Mouse (Mus musculus) adipocyte (in vitro differentiated cells): ENCODE results near the gene Hdac5.

Experiments used
- DNase-seq: peaks from one replicate; pipeline ENCODE4 v3.0.0-alpha.2; 2016; ENCODE audit warnings: low spot score

Hdac5 gene

DNA sequence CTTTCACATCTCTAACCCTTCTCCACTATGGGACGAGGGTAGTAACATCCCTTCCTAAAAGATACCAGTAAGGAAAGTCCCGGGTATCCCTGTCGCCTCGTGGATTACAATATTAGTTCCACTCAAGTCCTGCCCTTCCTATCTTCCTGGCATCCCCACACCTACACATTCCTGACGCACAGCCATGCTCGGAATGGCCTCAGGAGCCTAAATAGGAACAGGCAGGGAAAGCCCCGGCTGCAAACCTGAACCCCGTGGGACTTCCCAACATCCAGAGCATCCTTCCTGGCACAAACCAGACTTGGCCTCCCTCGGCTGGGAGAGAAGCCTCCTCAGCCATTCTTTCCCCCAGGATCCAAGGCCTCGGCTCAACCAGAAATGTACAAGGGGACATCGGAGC lies 14.5 kb downstream of the Hdac5 start:
- no peak for DNase-seq

DNA sequence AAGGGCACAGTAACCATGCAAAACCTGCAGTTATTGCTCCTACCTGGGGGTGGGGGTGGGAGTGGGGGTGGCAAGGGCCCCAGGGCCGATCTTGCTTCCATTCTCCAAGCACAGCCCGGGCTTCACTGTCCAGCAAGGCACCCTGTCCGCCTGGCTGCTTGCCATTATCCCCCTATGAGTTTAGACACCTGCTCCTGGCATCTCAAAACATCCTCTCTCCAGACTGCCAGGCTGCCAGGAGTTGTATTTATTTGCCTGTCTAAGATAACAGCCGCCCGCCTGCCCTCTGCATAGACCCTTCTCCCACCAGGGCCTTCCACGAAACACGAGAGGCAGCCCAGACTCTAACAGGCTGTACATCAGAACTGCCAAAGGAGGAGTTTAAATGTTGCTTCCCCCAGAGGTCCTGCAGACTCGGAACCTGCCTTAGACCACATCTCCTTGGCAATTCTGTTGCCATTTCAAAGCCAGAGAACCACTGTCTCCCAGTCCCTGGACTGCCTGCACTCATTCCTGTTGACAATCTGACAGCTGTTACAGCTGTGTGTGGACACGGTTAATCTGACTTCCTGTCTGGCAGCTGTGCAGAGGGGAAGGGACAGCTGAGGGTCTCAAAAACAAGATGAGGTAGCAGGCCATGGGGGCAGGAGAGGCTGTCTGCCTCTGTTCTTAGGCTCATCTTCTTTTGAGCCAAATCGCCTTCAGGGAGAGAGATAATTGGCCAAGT lies 15.4 kb downstream of the Hdac5 start:
- DNase-seq, result no peak

DNA sequence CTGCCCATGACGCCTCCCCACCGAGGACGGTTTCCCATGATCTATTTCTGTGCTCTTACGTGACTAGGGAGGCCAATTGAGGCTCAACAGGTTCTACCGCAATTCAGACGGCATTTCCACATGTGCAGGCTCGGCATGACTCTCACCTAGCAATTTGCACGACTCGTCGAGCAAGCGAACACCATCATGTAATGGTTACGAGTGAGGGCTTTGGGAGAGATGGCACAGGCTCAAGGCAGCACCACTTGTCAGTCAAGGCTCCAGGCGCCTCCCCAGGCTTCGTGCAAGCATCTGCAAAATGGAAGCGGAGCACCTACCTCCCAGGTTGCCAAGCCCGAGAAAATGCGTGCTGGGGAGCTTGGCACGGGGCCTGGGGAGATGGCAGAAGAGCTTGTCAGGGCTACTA lies 18.0 kb downstream of the Hdac5 start:
- DNase-seq, result no peak

DNA sequence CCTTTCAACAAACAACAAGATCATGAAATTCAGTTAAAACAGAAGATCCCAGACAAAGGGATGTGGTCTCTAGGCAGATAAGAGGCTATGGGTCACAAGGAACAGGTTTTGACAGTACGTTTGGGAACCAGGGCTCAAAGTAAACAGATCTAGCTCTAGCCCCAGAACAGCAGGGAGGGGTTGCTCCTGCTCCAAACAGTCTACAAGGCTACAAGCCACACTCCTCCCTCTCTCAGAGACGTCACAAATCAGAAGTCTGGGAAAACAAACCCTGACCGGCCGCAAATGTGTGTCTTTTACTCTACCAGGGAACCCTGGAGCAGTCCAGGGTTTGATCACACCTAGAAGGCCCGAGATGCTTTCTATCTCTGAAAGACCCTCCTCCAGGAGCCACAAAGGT lies 19.0 kb downstream of the Hdac5 start:
- no peak for DNase-seq

DNA sequence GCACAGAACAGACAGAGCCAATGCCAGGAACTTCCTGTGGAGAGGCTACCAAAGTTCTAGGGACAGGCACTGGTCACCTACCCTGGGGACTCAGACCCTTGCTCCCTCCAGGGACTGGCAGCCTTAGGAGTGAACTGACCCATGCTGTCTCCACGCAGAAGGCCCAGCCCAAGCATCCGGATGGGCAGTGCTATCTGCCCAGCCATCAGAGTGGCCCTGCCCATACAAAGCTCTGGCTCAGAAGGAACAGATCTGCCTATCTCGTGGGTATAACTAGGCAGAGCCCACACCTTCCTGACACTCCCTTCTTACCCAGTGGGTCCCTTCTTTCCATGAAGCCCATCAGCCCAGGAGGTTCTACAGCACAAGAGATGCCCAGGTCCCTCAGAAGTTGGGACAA lies 19.8 kb downstream of the Hdac5 start:
- DNase-seq, result no peak

DNA sequence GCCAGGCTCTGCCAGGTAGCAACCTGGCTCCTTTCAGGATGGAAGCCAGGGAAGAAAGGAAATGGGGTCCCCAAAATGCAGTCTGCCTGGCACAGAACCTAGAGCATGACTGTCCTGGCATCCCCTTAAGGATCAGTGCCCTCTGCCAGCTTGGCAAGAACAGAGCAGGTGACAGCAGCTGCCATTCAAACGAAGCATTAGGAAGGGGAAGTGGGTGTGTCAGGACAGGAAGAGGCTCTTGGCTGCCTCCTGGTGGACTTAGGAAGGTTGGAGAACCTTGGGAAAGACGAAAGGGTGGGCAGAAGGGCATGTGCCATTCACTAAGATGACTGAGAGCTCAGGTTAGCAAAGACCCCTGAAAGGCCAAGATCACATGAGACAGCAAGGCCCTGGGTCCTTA lies 20.2 kb downstream of the Hdac5 start:
- no peak for DNase-seq

DNA sequence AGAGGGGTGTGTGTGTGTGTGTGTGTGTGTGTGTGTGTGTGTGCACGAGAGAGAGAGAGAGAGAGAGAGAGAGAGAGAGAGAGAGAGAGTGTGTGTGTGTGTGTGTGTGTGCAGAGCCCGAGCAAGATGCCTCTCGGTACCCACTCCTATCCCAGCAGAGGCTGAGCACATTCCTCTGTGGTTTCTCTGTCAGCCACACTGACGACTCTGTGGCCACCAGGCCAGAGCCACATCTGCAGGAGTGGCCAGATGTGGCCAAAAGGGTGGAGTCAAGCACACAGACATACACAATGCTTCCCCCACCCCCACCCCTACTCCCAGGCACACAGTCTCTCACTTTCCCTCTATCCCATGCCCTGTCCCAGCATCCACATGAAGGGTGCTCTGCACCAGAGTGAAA lies 21.1 kb downstream of the Hdac5 start:
- no peak for DNase-seq

DNA sequence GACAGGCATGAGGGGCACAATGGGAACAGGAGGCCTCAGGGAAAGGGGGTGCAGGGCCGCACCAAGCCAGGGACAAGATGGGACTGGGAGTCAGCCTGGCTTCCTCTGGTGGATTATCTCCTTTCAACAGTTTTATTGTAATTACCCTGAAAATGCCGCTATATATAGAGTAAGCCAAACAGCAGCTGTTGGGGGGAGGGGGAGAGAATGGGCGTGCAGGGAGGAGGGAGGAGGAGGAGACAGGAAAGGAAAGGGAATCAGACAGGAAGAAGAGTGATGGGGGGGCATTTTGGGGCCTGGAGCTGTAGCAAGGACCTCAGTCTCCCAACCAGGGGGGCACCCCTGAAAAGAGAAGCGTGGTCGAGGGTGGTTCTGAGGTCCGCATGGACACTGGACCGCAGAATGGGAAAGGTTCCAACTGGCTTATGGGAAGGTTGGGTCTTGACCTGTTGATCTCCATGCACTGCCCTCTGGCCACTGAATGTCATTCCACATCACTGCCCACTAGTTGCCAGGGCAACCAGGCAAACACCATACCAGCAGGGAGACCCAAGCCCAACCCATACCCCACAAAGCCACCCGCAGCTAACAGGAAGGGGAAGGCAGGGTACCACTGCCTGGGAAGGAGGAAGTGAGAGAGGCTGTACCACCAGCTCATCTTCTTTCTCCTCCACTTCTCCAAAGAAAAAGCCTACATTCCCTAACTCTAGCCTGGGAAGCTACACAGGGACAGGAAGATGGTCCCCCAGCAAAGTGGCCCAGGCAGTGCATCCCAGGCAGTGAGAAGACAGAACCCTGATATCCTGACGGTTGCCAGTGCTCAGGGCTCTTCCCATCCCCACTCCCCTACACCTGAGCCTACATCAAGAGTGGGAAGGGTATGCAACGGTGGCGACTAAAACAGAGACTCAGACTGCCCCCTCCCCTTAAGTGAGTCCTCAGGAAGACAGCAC lies 21.9 kb downstream of the Hdac5 start:
- no peak for DNase-seq

DNA sequence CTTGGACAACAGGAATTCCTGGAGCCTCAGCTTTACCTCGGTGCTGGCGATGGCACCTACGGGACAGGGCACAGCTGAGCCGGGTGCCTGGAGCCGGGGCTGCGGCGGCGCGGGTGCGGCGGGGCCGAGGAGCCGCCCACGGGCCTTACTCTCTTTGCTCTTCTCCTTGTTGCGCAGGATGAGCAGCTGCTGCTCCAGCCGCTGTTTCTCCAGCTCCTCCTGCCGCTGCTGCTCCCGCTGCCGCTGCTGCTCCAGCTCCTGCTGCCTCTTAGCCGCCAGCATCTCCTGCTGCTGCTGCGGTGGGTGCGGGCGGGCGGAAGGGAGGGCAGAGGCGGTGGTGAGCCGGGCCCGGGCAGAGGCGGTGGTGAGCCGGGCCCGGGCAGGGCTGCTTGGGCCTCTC lies 23.5 kb downstream of the Hdac5 start:
- no peak for DNase-seq

DNA sequence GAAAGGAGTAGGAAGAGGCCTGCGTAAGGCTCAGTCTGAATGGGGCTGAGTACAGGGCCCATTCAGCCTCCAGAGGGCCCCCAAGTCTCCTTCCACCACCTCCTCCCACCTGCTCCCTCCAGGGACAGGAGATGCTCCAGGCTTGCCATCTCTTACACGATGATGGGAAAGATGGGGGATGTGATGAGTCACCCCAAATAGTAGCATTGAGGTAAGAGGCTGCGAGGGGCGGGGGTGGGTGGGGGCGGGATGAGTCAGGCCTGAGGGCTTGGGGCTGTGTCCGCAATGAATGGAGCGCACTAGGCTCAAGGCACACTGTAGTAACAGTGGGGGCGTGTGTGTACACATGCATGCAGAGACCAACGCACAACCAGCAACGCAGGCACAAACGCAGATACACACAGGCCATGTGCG lies 28.6 kb downstream of the Hdac5 start:
- no peak for DNase-seq

DNA sequence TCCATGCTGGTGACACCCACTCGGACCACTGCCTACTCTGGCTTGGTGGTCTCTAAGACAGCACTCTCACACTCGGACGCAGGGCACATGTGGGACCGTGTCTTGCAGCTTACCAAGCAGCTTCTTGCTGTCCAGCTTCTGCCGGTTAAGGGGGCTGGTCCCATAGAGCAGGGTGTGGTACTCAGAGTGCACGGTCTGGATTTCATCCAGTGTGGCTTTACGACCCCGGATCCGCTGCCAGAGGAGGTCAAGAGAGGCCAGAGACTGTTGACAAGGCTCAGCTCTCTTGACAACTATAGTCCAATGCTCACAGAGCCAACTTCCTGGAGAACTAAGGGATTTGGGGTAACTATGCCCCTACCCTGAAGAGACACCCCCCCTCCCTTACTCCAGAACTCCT lies 30.1 kb downstream of the Hdac5 start:
- DNase-seq, result no peak

DNA sequence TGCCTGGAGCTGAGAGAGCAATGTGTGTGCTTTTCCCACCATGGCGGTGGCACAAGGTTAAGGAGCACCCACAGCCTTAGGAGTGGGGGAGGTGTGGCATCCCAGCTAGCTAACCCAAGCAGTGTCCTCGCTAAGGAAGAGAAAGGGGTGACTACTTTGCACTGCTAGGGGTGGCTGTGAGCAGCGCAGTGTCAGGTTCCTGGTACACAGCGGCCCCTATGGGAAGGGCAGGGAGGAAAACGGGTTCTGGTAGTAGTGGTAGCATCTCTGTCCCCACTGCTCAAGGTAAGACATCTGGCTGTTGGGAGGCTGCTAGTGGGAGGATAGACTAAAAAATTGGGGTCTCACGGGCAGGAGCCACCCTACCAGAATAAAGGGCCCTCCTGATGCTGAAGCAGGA lies 31.7 kb downstream of the Hdac5 start:
- DNase-seq, result no peak

DNA sequence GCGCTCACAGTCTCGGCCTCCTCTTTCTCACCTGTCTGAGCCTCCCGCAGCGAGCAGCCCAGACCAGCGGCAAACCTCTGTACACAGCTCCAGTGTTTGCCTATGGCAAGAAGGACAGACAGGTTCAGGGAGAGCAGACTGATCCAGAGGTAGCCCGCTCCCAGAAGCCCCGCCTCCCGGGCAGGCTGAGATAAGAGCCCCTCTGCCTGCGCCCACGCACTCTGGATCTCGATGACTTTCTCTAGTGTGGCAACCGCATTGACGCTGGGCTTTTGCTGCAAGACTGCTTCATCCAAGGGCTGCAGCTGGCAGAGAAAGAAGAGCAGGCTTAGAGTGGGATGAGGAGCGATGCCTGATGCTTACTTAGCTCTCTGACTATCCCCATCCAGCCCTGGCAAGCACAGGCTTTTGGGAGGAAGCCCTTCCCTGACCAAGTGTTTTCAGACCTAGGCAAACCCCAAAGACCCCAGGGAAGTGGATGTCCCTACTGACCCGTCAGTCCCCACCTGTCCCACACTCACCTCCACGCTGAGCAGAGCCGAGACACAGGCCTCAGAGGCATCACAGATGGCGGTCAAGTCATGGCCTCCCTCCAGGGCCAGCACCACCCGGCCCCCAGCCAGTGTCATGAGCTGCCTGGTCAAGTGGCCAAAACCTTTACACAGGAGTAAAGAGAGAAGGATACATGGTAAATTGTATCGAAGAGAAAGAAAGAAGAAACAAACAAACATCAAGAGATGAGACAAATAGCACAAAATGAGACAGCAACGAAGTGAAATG lies 33.8 kb downstream of the Hdac5 start:
- DNase-seq, result no peak

DNA sequence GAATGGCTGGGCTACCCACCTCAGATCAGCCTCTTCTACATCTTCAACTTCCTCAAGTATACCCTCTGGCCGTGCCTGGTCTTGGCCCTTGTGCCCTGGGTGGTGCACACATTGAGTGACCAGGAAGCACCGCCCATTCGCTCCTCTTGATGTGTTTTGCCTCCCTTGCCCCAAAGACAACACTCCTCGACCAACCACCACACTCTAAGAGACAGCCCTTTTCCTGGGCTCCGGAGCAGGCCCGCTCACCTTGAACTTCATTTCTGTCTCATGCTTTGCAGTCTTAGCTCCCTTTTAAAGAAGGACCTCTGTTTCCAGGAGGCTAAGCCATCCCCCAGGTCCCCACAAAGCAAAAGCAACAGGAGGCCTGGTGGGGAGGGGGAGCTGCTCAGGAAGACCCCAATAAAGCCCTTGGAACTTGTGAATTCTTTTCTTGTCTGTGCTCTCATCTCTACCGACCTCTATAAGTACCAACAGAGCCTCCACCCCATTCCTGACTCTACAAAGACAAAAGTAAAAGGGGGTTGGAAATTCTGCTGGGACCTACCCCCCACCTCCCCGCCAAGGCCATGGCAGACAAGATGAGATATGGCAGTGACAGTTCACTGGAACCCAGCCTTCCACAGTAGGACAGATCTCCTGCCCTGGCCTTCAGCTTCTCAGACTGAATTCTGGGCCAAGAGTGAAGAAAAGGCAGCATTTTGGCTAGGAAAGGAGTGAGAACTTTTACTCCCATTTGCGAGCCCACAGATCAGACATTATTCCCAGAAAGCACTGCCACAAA lies 36.1 kb downstream of the Hdac5 start:
- DNase-seq, result peak; percentile 75

DNA sequence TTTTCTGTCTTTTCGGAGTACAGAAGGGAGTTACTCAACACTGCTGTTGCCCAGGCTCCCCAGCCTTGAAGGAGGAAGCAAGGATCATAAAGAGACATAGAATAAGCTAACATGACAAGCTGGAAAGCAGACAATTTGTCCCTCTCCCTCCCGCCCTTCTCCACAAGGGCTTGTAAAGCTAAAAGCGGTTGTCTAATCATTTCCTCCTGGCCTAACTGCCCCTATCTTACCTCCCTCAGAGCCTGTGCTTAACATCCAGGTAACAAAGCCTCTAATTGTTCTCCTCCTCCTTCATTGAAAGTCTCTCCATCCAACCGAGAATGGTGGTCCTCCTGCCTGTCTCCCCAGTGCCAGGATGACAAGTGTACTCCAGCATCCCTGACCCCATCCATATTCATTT lies 39.1 kb downstream of the Hdac5 start:
- DNase-seq, result peak; percentile 45

DNA sequence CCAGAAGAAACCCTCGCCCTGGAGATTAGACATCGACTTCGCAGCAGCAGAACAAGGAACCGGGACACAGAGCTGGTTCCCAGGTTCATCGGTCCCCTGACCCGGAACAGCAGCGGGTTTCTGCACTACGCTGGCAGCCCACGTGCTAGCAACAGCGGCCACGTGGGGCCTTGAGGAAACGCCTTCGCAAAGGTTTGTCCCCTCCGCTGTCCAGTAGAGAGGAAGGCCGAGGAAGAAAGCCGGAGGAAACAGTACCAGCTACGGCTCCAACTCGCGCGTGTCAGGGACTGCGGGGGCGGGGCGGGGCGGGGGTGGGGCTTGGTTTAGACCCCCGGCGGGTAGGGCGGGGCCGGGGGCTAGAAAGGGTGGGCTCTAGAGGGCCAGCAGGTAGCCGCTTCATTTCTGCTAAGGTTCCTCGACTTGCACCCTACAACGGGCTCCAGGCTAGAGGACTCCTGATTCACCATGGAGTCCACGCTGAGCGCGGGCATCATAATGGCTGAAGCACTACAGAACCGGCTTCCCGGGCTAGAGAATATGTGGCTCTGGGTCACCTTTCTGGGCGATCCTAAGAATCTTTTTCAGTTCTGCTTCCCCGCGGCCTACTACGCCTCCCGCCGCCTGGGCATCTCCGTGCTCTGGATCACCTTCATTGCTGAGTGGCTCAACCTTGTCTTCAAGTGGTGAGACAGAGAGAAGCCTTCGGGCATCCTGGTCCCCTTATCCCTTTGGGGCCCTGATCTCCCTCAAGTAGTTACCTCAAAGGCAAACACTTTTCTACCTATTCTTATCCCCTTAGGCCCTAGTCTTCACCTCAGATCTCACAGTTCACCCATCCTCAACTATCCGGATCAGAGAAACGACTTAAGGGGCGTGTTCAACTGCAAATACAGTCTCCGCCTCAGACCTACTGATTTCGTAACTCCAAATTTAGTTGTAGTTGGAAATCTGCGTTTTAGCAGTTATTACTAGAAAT lies 40.2 kb downstream of the Hdac5 start, which contains the start of gene G6pc3:
Gene G6pc3 (plus strand): TSS at position 160 of the 976 bp plus-strand sequence.
- DNase-seq, result peak; percentile 42

DNA sequence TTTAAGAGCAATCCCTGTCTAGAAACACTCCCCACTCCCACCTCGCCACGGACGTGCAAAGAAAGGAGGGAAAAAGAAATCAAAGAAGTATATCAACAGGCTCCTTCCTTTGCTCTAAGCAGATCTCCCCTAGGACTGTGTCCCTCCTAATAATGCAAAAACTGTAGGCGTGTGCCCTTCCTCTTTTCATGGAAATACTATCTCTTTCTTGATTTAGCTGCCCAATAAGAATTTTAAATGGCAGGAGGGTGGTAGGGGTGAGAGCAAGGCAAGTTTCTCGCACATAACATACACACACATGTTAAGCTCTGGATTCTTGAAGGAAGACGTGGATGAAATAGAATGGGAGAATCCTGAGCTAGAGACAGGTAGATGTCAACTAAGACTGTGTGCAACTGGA lies 41.0 kb downstream of the Hdac5 start:
- DNase-seq, result no peak

DNA sequence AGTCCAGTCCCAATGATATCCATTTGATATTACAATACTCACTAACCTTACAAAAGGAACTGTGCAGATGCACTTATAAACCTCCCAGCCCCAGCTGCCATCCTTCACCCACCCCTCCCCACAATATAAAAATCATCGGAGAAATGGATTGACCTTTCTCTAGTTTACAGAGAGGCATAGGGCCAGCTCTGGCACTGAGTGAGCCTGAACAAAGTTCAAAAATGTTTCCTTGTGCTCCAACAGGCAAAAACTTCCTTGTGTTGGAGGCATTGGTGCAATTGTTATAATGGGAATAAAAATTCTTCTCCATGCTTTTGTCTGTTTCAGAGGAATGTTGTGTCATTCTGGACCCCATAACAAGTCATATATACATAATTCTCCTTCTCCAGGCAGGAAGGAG lies 43.7 kb downstream of the Hdac5 start:
- DNase-seq, result peak; percentile 83

DNA sequence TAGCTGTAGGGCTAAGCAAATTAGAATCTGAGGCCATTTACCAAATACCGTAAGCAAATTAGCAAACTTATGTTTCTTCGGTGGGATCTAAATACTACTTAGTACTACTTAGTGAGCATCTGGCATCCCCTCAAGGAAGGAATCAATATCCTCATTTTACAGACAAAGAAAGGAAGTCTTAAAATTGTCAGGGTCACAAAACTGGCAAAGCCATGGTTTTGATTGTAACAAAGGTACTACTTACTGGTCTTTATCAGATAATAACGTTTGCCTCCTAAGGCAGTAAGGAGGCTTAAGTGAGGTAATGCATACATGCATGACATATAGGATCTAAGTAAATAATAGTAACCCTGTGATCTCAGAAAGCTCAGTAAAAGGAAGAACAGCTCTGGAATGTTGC lies 44.3 kb downstream of the Hdac5 start:
- DNase-seq, result no peak
